Mouse (Mus musculus) neural tube, embryonic 12.5 days (tissue): Measurements from ENCODE around the gene Wdr43. TPM values are rescaled to one million over a fixed set of nuclear protein-coding genes. Genes with fewer than 3 reads are reported as not detected.

Experiments used
- ATAC-seq: fragments of 200-750 bp; cut with Nextera tagmentation; 2 replicates; pipeline ENCODE4 v1.8.0; 2017; ENCODE audit warnings: low read depth, mild to moderate bottlenecking, moderate TSS enrichment, moderate library complexity; ENCODE audit not compliant: low FRiP score
- H3K27ac ChIP-seq: fragments of 300-500 bp; sonication (generic); 2 replicates; pipeline ENCODE4 v1.5.1; 2016
- H3K27me3 ChIP-seq: fragments of 300-500 bp; sonication (generic); replicated peaks from 2 replicates; pipeline ENCODE4 v1.6.1; 2016; ENCODE audit warnings: mild to moderate bottlenecking
- H3K36me3 ChIP-seq: fragments of 300-500 bp; sonication (generic); 2 replicates; pipeline ENCODE4 v1.6.1; 2016; ENCODE audit warnings: mild to moderate bottlenecking
- H3K4me1 ChIP-seq: fragments of 300-500 bp; sonication (generic); 2 replicates; pipeline ENCODE4 v1.6.1; 2016
- H3K4me2 ChIP-seq: fragments of 300-500 bp; sonication (generic); replicated peaks from 2 replicates; pipeline ENCODE4 v1.6.1; 2016; ENCODE audit warnings: mild to moderate bottlenecking
- H3K4me3 ChIP-seq: fragments of 300-500 bp; sonication (generic); 2 replicates; pipeline ENCODE4 v1.5.1; 2016
- H3K9ac ChIP-seq: fragments of 300-500 bp; sonication (generic); 2 replicates; pipeline ENCODE4 v1.6.1; 2016; ENCODE audit warnings: mild to moderate bottlenecking
- H3K9me3 ChIP-seq: fragments of 300-500 bp; sonication (generic); 2 replicates; pipeline ENCODE4 v1.6.1; 2016; ENCODE audit warnings: mild to moderate bottlenecking
- WGBS: fragments of 180-500 bp; shearing (Covaris S2); methylation state at CpG from one replicate; pipeline ENCODE4 v1.1.7; 2016; 5-methylcytosine and 5-hydroxymethylcytosine counted together
- polyA plus RNA-seq: library from polyadenylated mRNA; unstranded; fragments of >200 nt; fragmentation: Nextera tagmentation; extraction: Ambion mirVana; gene quantifications from 2 replicates; pipeline ENCODE4 v1.2.1, GENCODE M21; 2016

Gene Wdr43
- polyA plus RNA-seq, 1 experiment from 2014 or later: 72.5 TPM

DNA sequence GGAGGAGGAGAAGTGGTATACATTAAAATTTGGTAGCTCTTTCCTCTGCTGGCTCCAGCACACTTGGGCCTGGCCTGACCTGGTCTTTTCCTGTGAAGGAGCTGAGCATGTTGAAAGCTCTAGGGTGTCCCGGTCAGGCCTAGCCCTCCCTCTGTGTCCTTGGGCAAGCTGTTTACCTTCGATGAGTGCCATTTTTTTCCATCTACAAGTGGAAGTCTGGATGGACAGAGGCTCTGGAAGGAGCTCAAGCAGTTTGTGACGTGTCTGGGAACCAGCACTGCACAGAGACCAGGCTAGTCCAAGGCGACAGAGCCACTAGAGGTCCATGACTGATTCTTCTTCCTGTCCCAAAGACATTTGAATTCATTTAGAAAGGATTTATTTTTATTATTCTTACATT is 49.5 kb downstream of the Wdr43 start:
- no peaks in the 10 kb centered on the region for H3K27me3 ChIP-seq
- H3K4me1 ChIP-seq: peaks cover 4% of the 10 kb centered on the region; the same call in 1 of the 2 replicates
- no peak overlapping the region for H3K9ac ChIP-seq
- H3K27ac ChIP-seq: no peak overlapping the region
- WGBS: 89% methylated on average over 4 of the region's 4 CpGs
- H3K36me3 ChIP-seq: no peaks in the 10 kb centered on the region
- no peak for ATAC-seq
- no peak overlapping the region for H3K4me3 ChIP-seq
- H3K9me3 ChIP-seq: no peaks in the 10 kb centered on the region
- no peak overlapping the region for H3K4me2 ChIP-seq

DNA sequence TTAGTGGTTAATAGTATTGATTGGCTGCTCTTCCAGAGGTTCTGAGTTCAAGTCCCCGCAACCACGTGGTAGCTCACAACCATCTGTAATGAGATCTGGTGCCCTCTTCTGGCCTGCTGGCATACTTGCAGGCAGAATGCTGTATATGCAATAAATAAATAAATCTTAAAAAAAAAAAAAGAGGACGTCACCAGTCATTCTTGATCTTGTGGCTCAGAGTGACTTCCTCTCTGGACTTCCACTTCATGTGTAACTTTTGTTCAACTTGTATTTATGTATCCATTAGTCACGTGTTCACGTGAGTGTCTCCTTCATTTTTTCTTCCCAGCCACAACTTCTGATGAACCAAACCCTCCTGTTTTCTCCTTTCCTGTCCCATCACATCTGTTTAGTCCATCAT is 53.8 kb downstream of the Wdr43 start:
- Histone ChIP-seq H3K27ac (no peak overlapping the region), H3K4me3 (no peak overlapping the region), H3K9me3 (no peaks in the 10 kb centered on the region), H3K27me3 (no peaks in the 10 kb centered on the region), H3K4me1 (no peaks in the 10 kb centered on the region), H3K9ac (no peak overlapping the region), H3K36me3 (no peaks in the 10 kb centered on the region), H3K4me2 (no peak overlapping the region)
- WGBS: 81% methylated on average over 5 of the region's 5 CpGs
- no peak for ATAC-seq

DNA sequence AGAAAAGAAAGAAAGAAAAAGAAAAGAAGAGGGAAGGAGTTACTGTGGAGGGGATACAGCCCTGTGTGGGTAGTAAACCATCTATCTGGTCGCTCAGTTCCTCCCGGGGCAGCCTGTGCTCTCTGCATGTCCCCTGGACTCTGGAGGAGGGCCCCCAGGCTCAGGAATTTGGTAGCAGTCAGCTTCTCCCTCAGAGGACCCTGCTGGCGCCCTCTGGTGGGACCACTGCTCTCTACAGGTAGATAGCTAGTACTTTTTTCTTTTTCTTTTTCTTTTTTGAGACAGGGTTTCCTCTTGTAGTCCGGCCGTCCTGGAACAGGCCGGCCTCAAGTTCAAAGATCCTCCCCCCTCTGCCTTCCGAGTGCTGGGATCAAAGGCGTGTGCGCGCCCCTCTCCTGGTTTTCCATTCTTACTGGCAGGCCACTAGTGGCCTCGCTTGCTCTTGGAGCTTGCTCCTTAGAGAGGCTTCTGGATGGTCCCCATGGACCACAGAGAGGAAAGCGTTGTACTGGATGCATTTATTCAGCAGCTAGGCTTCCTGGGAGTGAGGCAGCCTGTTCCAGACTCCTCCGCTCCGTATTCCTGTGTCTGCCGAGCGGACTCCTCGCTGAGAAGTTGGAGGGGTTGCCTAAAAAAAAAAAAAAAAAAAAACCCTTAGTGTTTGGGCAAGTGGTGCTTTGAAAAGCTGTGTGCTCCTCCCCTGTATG is 56.3 kb downstream of the Wdr43 start:
- no peaks in the 10 kb centered on the region for H3K4me1 ChIP-seq
- no peaks in the 10 kb centered on the region for H3K9me3 ChIP-seq
- no peak overlapping the region for H3K27ac ChIP-seq
- H3K36me3 ChIP-seq: no peaks in the 10 kb centered on the region
- no peak overlapping the region for H3K4me3 ChIP-seq
- H3K27me3 ChIP-seq: no peaks in the 10 kb centered on the region
- no peak overlapping the region for H3K9ac ChIP-seq
- no peak overlapping the region for H3K4me2 ChIP-seq
- no peak for ATAC-seq
- WGBS: 57% methylated on average over 17 of the region's 17 CpGs

DNA sequence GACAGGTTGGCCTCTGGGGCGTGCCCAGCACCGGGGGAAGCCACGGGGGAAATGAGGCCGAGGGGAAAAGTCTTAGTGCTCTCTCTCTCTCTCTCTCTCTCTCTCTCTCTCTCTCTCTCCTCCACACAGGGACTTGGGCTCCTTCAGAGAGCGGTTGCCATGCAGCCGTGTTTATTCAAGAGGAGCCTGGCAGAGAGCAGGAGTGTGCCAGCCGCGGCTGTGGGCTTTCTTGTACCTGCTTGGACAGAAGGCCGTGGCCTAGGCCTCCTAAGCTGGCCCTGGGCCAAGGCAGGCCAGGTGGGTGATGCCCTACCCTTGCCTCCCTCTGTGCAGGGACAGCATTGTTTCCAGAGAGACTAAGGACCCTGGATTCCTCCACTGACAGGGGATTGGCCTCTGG is 57.4 kb downstream of the Wdr43 start, which contains the start of gene Togaram2:
Gene Togaram2 (plus strand): TSS at position 170 of the 400 bp plus-strand sequence.
- H3K27me3 ChIP-seq: no peaks in the 10 kb centered on the region
- WGBS: 53% methylated on average over 9 of the region's 9 CpGs
- no peak for ATAC-seq
- H3K4me3 ChIP-seq: no peak within 1 kb of the TSS
- no peaks in the 10 kb centered on the region for H3K36me3 ChIP-seq
- no peaks in the 10 kb centered on the region for H3K4me1 ChIP-seq
- H3K4me2 ChIP-seq: no peak within 1 kb of the TSS
- no peak within 1 kb of the TSS for H3K27ac ChIP-seq
- H3K9me3 ChIP-seq: no peaks in the 10 kb centered on the region
- H3K9ac ChIP-seq: no peak within 1 kb of the TSS

DNA sequence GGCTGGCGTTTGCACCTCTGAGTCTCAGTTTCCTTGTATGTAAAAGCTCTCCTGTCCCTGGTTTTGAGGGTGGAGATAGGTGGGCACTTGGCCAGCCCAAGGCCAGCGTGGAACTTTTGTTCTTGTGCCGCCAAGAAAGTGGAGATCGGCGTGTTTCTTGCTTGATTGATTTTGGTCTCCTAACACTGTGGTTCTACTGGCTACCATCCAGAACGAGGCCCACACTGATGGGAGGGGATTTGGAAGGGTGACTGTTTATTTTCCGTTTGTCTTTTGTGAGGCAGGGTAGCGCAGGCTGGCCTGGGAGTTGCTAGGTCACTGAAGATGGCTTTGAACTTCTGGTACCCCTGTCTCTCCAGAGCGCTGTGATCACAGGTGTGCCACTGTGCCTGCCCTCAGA is 58.2 kb downstream of the Wdr43 start:
- Histone ChIP-seq H3K9me3 (no peaks in the 10 kb centered on the region), H3K9ac (no peak overlapping the region), H3K27ac (no peak overlapping the region), H3K4me3 (no peak overlapping the region), H3K36me3 (no peaks in the 10 kb centered on the region), H3K4me1 (no peaks in the 10 kb centered on the region), H3K27me3 (no peaks in the 10 kb centered on the region), H3K4me2 (no peak overlapping the region)
- no peak for ATAC-seq
- WGBS: 72% methylated on average over 9 of the region's 9 CpGs

DNA sequence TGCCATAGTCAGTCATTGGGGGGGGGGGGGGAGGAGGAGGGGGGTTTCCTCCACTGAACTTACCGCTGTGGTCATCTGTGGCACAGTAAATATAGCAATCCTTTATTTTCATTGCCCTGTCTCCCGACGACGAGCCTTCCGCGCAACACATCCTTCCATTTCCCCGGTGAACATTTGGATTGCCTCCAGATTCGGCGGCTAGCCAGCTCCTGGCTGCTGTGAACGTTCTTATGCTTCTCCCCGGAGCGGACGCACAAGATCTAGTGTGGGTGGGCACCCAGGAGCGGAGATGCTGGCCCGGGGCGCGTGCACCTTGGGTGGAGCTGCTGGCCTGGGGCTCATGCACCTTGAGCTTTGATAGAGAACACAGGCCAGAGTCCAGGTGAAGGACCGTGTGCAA is 59.2 kb downstream of the Wdr43 start:
- ATAC-seq: no peak
- Histone ChIP-seq H3K4me3 (no peak overlapping the region), H3K27ac (no peak overlapping the region), H3K36me3 (no peaks in the 10 kb centered on the region), H3K27me3 (no peaks in the 10 kb centered on the region), H3K4me2 (no peak overlapping the region), H3K9ac (no peak overlapping the region), H3K4me1 (no peaks in the 10 kb centered on the region), H3K9me3 (no peaks in the 10 kb centered on the region)
- WGBS: 88% methylated on average over 18 of the region's 18 CpGs

DNA sequence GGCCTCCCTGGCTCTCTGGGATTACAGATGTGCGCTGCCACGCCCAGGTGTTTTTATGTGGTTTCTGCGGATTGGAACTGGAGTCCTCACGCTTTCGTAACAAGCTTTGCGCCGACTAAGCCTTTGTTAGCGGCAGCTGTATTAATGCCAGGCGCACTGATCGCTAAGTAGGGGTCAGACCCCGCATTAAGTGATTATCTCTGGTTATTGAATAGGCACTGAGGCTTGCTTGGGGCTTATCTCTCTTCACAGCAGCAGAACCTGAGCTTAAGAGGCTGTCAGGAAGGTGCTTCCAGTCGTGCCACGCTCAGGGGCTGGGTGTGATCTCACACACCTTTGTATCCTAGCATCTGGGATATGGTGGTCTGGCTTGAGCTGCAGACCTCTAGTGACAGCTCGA is 66.0 kb downstream of the Wdr43 start:
- H3K36me3 ChIP-seq: no peaks in the 10 kb centered on the region
- H3K9ac ChIP-seq: no peak overlapping the region
- H3K4me3 ChIP-seq: no peak overlapping the region
- ATAC-seq: no peak
- H3K4me2 ChIP-seq: no peak overlapping the region
- no peaks in the 10 kb centered on the region for H3K9me3 ChIP-seq
- H3K27ac ChIP-seq: no peak overlapping the region
- no peaks in the 10 kb centered on the region for H3K4me1 ChIP-seq
- no peaks in the 10 kb centered on the region for H3K27me3 ChIP-seq
- WGBS: 84% methylated on average over 14 of the region's 14 CpGs

DNA sequence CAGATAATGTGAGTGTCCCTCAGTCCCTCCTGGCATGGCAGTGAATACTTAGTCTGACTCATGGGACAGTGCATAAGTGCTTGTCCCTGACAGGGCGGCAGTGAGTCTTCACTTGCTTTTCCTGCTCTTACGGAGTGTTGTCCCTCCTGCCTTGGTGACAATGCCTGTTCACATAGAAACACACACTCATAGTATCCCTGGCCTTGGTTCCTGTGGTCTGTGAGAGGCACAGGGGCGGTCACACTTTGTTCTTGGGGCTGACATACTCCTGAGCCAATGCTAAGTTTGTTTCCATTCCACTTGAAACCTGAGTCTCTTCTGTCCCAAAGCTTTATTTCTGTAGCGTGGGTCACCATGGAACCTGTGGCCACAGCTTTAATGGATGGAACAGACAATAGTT is 66.7 kb downstream of the Wdr43 start:
- no peak overlapping the region for H3K27ac ChIP-seq
- no peaks in the 10 kb centered on the region for H3K36me3 ChIP-seq
- H3K9me3 ChIP-seq: no peaks in the 10 kb centered on the region
- no peak overlapping the region for H3K4me2 ChIP-seq
- 90% methylated on average over 4 of the region's 4 CpGs for WGBS
- no peak overlapping the region for H3K9ac ChIP-seq
- no peaks in the 10 kb centered on the region for H3K4me1 ChIP-seq
- ATAC-seq: no peak
- H3K4me3 ChIP-seq: no peak overlapping the region
- H3K27me3 ChIP-seq: no peaks in the 10 kb centered on the region

DNA sequence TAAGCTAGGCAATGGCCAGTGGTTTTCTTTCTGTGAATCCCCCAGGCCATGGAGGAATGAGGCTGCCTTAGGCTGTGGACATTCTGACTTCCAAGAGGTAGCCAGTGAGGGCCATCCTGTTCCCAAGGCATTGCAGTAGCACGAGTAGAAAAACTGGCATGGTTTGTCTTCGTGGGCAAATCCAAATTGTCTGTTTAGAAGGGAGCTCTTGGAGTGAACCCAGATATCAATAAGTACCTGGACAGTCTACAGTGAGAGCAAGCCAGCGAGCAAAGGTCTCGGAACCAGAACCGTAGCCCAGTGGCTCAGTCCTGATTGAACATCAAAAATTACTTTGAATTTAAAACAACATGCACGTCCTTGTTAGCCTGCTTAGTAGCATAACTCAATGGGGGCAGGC is 67.6 kb downstream of the Wdr43 start:
- Histone ChIP-seq H3K27me3 (no peaks in the 10 kb centered on the region), H3K9me3 (no peaks in the 10 kb centered on the region), H3K4me2 (no peak overlapping the region), H3K9ac (no peak overlapping the region), H3K4me1 (no peaks in the 10 kb centered on the region), H3K36me3 (no peaks in the 10 kb centered on the region), H3K27ac (no peak overlapping the region), H3K4me3 (no peak overlapping the region)
- no peak for ATAC-seq
- WGBS: 90% methylated on average over 6 of the region's 6 CpGs

DNA sequence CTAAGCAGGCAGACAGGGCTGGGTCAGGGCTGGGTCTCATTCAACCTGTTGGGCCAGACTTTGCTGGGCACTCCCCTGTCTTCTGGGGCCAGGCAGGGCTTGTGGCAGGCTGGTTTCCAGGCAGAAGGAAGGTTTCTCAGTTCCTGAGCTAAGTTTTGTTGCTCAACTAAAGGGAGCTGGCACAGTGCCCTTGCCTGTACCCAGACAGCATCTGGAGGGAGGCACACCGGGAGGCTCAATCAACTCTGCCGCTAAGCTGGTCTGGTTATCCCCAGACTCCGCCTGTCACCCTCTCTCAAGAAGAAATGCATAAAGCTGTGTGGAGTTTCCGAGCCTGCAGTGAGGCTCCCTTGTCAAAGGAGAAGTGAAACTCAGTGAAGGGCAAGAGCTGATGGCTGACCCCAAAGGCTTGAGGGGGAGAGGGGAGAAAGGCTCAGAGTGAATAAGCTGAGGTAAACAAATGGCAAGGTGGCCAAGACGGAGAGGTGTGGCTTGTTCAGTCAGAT is 68.5 kb downstream of the Wdr43 start:
- Histone ChIP-seq H3K27me3 (no peaks in the 10 kb centered on the region), H3K4me1 (no peaks in the 10 kb centered on the region), H3K36me3 (no peaks in the 10 kb centered on the region), H3K4me2 (no peak overlapping the region), H3K4me3 (no peak overlapping the region), H3K9ac (no peak overlapping the region), H3K9me3 (peaks cover 8% of the 10 kb centered on the region; the same call in 1 of the 2 replicates), H3K27ac (no peak overlapping the region)
- 67% methylated on average over 5 of the region's 5 CpGs for WGBS
- no peak for ATAC-seq

DNA sequence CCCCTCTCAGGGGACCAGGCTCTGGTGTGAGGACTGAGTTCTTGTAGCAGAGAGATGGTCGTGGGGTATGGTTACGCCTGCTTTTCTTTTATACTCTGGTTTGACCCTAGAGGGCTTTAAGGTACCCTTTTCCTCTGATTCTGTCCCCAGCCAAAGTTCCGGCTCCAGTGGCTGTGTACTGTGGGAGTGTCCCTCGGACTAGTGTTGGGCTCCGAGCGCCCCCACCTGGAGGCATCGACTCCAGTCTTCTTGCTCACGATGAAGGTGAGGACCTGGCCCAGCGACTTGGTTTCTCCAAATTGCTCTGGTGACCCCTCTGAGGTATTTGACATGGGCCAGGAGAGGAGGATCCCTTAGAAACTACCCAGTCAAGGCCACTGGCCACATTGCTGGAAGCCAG is 71.7 kb downstream of the Wdr43 start:
- H3K9ac ChIP-seq: no peak overlapping the region
- H3K4me1 ChIP-seq: peaks cover 3% of the 10 kb centered on the region; the same call in 1 of the 2 replicates
- no peak for ATAC-seq
- H3K9me3 ChIP-seq: peaks cover 8% of the 10 kb centered on the region; the same call in 1 of the 2 replicates
- no peak overlapping the region for H3K4me3 ChIP-seq
- no peak overlapping the region for H3K4me2 ChIP-seq
- no peaks in the 10 kb centered on the region for H3K36me3 ChIP-seq
- no peak overlapping the region for H3K27ac ChIP-seq
- H3K27me3 ChIP-seq: no peaks in the 10 kb centered on the region
- WGBS: 69% methylated on average over 9 of the region's 9 CpGs

DNA sequence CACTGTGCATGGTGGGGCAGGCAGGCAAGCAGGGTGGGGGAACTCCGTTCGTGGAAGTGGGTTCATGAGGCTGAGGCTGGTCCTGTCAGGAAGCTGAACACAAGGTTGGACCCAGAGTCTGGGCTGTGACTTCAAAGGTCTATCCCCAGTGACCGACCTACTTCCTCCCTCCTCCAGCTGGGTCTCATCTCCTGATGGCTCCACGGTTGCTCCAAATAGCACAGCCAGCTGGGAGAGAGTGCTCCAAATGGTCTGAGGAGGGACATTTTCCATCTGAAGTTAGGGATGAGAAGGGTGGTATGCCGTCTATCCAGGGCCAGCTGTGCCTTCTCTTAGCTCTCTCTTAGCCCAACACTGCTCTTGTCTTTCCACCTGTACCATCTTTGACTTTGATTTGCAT is 74.2 kb downstream of the Wdr43 start:
- WGBS: 82% methylated on average over 5 of the region's 5 CpGs
- no peak overlapping the region for H3K4me3 ChIP-seq
- ATAC-seq: no peak
- H3K4me1 ChIP-seq: peaks cover 3% of the 10 kb centered on the region; the same call in 1 of the 2 replicates
- no peaks in the 10 kb centered on the region for H3K36me3 ChIP-seq
- no peak overlapping the region for H3K9ac ChIP-seq
- no peak overlapping the region for H3K27ac ChIP-seq
- no peaks in the 10 kb centered on the region for H3K27me3 ChIP-seq
- H3K4me2 ChIP-seq: no peak overlapping the region
- H3K9me3 ChIP-seq: peaks cover 8% of the 10 kb centered on the region; the same call in 1 of the 2 replicates

DNA sequence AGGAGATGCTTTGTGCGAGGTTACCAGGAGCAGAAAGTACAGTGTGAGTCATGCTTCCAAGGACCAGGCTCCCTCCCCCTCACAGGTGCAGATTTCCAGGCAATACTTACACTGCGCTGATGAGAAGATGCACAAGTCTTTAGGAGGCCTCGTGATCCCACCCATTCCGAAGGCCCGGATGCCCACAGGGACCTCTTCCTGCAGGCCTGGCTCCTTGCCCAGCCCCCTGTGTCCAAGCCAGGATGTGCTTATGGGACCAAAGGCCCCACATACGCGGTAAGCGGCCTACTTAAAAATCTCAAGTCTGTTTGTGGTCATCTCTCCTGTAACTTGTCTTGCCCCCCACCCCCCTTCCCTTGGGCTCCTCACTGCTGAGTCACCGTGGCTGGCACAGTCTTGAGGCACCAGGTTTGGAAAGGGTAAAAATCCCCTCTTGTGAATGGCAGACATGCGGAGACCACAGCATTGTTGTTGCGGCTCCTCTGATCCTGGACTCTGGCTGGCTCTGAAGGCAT is 75.7 kb downstream of the Wdr43 start:
- no peak overlapping the region for H3K27ac ChIP-seq
- H3K4me1 ChIP-seq: peaks cover 3% of the 10 kb centered on the region; the same call in 1 of the 2 replicates
- H3K36me3 ChIP-seq: no peaks in the 10 kb centered on the region
- H3K9ac ChIP-seq: no peak overlapping the region
- ATAC-seq: no peak
- 78% methylated on average over 11 of the region's 11 CpGs for WGBS
- H3K4me3 ChIP-seq: no peak overlapping the region
- peaks cover 8% of the 10 kb centered on the region; the same call in 1 of the 2 replicates for H3K9me3 ChIP-seq
- H3K27me3 ChIP-seq: no peaks in the 10 kb centered on the region
- H3K4me2 ChIP-seq: no peak overlapping the region
